Mouse (Mus musculus) lung, postnatal 25 days (tissue): ENCODE results near the gene Gm43951.

Source experiments
- DNase-seq: peaks from one replicate; pipeline ENCODE4 v3.0.0; 2022; ENCODE audit warnings: low spot score

Gm43951 gene

DNA sequence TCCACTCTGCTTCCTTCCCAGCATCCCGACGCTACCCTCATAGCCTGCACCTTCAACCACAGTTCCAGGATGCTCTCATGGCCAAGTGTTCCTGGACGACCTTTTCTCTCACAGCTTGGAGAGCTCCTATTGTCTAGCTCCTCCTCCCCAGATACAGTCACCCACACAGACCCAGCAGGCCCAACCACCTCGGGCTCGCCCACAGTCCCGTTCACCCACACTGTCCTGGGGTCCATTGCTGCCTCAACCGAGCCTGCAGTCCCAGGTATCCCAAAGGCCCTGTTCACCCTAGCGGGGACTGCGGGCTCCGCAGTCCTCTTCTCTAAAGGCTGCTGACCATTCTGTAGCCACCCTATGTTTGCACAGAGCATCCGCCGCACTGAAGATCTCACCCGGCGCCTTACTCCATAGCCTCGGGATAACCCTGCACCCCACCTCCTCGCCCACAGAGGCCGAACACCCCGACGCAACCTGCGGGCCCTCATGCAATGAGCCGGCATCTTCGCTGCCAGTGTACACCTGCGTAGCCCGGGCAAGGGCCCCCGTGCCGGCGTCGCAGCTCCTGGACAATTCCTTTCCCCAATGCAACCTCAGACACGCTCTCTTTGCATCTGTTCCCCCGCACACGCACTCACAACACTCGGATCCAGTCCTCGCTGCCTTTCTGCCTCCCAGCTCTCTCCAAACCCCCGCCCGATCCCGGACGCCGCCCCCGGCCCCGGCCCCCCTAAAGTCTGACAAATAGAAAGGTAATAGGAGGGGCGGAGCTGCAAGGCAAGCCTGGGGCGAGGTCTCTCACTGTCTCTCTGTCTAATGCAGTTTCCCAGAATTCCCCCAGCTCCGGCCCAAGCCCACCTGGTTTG is at the start of gene Gm43951:
Gm43951 (minus strand) TSS at position 500 of the 863 bp plus-strand sequence.
- DNase-seq = no peak

DNA sequence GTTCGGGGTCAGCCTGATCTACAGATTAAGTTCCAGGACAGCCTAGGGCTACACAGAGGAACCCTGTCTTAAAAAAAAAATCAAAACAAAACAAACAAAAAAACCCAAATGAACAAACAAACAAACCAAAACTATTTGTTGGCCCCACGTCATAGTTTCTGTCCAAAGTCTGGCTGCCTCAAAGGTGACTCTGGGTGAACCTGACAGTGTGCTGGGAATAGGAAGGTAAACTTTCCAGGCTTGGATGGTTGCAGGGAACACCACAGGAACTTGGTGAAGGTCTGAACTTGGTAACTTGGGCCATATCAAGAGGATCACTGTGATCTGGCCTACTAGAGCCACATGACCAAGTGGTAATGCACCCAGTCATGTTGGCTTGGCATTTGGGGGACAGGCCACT is 49.8 kb upstream of the Gm43951 start:
- no peak for DNase-seq

- no peak for DNase-seq
These were observed 49.0 kb upstream of the Gm43951 start for GRCm38 (mm10) chr11:72255629-72256028.

GRCm38 (mm10) chr11:72245196-72245753 is 38.6 kb upstream of the Gm43951 start:
- DNase-seq = no peak

DNA sequence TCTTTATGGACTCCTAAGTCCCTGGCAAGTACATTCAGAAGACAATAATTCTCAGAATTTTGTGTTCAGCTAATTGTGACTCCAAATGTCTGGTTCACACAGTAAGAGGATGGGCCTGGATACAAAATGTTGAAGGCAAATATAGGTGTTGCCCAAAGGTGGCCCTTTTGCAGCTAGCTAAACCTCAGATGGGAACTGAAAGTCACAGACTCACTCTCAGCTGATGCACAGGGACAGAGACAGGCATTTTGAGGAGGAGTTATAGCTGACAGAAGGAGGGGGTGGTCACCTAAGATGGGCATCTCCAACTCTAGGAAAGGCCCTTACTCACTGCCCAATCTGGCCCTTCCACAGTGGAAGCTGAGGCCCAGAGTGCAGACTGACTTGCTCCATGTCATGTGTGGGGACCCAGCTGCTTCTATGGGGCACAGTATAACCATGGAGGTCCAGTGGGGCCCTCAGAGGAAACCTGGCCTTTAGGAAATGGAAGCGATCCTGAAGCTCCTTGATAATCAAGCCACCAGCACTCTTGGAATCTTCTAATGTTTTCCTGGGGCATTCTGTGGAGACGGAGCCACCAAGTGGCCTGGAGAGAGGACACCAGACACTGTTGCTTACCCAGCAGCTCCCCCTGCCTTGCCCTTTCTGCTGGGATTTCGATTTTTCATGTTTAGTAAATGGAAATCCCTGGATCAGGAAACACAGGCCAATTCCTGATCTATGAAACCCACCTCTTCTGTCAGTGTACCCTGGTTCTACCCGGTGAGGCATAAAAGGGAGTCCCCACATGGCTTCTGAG is 33.6 kb upstream of the Gm43951 start:
- DNase-seq = no peak

GRCm38 (mm10) chr11:72234013-72234412 is 27.4 kb upstream of the Gm43951 start:
- DNase-seq = no peak

- DNase-seq = no peak
These were observed 26.4 kb upstream of the Gm43951 start for GRCm38 (mm10) chr11:72232991-72233390.

DNA sequence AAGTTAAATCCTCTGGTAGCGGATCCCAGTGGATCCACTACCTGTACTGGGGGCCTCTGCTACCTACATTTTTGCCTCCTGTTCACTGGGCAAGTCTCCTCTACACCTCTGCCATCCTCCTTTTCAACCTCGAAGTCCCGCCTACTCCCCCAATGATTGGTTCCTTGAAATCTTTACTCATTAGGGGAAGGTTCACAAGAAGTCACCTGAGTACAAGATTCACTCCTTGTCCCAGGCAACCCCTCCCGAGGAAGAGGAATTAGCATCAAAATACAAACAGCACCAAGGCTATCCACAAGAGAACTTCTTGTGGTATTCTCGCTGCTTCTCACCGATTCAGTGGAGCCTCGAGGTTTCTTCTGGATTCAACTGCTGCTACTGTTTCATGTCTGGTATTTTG is 25.4 kb upstream of the Gm43951 start:
- no peak for DNase-seq

GRCm38 (mm10) chr11:72228513-72228912 is 21.9 kb upstream of the Gm43951 start:
- no peak for DNase-seq

DNA sequence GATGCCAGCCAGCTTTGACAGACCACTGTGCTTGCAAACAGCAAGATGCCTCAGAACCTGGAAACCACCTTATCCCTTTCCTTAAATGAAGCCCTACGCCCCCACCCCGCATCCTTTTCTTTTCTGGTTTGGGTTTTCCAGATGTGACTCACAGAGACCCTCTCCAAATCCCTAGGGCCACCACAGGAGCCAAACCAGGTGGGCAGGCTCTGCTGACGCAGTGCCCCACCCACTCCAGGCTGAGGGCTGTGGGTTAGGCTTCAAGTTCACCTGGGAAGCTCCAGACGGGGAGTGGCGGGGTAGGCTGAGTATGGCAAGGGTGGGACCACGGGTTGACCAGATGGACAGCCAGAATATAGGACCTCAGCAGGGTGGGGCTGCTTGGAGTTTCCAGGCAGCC is 20.3 kb upstream of the Gm43951 start:
- no peak for DNase-seq

DNA sequence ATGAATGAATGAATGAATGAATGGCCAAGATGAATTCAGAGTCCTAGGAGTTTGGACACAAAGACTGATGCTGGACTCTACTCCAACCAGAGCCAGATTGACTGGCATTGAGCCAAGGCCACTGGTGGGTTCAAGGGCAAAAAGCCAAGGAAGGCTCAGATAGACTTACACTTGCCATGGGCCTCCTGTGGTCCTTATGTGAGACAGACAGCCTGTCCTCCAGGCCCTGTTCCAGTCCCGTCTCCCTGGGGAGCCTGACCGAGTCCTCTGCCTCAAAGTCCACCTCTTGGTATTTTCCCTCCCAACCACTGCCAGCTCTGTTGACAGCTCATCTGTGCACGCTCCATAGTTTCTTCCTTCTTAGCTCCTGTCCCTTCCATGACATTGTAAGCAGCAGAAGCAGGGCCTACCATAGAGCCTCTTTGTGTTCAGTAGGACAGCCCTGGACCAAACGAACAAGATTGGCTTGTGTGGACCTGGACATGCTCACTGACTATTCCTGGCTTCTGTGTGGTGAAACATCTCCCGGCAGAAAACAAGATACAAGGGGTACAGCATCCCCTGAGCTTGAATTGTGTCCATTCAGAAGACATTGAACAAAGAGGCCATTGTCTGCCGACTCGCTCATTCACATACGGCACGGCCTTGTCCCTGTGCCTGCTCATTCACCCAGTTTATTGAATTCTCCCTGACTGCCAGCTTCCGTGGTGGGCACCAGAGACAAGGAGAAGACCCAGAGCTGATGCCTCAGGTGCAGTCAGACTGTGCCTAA is 19.6 kb upstream of the Gm43951 start:
- DNase-seq = no peak

DNA sequence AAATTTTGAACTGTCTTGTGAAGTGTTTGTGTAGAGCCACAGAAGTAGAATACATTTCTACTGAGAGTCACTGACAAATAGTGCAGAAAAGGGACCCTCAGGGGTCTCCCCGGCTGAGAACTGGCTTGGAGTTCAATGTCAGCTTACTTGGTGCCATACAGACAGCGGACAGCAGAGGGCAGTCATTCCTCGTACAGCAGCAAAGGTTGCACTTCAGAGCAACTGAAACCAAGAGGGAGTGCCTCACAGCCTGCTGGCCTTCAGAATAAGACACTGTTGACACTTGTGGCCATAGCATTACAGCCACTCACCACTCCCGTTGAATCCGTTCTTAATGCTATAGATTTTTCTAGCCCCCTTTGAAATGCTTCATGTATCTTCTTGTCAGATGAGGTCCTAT is 18.2 kb upstream of the Gm43951 start:
- peak; percentile 65 for DNase-seq

DNA sequence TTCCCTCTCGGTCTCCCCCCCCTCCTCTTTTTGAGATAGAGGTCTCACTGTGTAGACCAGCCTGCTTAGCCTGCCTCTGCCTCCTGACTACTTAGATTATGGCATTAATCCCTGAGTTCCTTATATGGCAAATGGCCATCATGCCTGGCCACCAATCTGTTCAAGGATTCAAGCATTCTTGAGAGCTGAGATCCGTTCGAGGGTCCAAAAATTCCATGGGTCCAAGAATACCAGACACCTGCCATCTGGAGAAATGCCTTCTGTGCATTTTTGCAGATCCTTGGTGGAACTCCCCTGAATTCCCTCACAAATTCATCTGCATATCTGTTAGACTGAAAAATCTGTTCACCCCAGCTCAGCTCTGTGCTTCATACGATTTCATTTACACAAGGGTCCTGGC is 16.8 kb upstream of the Gm43951 start:
- no peak for DNase-seq

- peak; percentile 39 for DNase-seq
These were observed 14.6 kb upstream of the Gm43951 start for GRCm38 (mm10) chr11:72221278-72221677.

DNA sequence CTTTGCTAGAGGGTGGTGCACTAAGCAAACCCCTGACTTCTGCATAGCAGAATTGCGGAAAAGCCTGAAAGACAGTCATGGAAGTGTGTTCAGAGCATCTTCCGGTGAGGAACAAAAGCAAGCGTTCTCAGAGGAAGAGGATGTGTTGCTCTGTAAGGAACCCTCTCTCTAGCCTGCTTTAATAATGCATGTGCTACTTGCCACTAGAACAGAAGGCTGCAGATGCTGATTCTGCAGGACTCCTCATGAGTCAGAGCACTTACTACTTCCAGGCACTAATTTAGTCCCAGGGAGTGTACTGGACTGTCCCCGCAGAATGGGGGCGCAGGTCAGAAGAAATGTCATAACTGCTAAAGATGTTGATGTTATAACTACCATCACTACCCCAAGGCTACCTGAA is 10.5 kb upstream of the Gm43951 start:
- no peak for DNase-seq

- DNase-seq = peak; percentile 86
These were observed 8.8 kb upstream of the Gm43951 start, which contains the start of gene Med31 for GRCm38 (mm10) chr11:72215410-72215797. Gene Med31 (minus strand): TSS chr11:72215592.

DNA sequence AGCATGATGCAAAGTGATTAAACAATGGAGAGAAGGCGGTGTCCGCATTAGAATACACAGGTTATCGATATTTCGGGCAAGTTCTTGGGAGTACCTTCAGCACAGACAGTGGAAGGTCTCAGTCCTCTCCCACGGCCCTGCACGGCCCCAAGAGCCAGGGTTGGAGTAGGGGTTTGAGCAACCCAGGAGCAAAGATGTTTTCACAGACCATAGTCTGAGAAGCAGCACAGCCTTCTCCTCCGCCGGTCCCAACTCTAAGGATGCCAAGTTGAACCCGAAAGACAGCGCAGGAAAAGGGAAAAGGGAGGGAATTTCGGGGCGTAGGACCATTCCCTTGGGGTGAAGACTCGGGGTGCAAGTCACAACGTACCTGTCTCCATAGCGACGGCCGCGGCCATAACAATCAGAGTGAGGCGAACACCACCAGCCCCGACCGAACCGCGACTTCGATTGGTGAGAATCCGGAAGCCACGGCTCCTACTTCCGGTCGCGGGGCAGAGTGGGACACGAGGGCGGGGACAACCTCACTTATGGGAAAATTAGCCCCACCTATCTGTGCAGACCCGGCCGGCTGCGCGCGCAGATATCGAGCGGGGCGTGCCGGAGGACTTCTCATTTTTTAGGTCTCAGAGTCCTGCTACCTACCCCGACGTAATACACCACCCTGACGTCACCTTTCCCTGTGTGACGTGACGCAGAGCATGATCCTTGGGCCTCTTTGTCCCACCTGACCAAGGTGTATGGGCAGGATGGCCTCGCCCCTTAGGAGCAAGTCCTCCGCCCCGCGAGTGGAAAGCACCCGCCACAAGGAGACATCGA is 8.2 kb upstream of the Gm43951 start:
- DNase-seq = peak; percentile 95

- no peak for DNase-seq
These were observed 1.3 kb upstream of the Gm43951 start for GRCm38 (mm10) chr11:72207834-72208377.

DNA sequence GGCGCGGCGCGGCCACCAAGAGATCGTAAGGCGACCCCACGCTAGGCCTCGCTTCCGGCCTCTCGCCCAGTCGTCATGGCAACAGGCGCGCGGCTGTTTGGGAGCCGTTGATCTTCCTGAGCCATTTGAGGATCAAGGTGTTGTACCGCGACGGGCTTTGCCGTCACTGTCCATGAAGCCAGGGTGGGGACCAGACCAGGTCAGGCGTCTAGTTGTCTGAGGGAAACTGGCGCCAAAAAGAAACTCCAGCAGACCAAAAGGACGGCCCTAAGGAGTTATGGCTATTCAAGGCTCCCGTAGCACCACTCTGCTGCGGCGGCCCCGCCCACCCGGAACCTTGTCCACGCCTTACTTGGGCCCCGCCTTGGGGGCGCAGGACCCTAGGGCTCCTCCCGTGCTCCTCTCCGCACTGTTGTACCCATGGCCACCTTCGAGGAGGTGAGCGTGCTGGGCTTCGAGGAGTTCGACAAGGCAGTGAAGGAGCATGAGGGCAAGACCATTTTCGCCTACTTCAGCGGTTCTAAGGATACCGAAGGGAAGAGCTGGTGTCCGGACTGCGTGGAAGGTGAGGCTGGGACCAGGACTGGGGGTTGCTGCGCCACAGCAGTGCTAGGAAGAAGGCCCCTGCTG is 679 bp upstream of the Gm43951 start, which contains the start of the genes 4933427D14Rik and Txndc17:
4933427D14Rik (minus strand) TSS at position 256 of the 630 bp plus-strand sequence.
Txndc17 (plus strand) TSS at position 344 of the 630 bp plus-strand sequence.
- peak; percentile 90 for DNase-seq

DNA sequence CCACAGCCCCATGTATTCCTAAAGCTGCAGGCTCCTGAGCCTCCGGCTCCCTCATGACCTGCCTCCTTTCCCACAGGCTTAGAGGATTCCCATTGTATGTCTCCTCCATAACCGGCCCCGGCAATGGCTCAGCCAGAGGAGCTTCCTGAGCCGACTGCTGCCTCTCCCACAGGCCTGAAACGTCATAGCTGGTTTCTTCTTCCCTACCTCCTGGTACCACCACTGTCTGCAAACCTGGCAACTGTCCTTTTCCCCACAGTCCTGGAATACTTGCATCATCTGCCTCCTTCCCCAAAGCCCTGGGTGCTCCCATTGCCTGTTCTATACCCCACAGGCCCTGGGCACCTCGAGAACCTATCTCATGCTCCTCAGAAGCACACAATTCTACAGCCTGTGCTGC is 1.4 kb downstream of the Gm43951 start:
- DNase-seq = no peak
